Mouse (Mus musculus) left cerebral cortex, postnatal 4 days (tissue): Measurements from ENCODE around the gene Olfr1311. TPM values are rescaled to one million over a fixed set of nuclear protein-coding genes. Genes with fewer than 3 reads are reported as not detected.
"Not testable (repeated sequence)": the region's sequence is repeated elsewhere in the genome, so short reads cannot be mapped to it uniquely, and the experiment has no call there.

ENCODE experiments used
- DNase-seq: peaks from one replicate; pipeline ENCODE4 v3.0.0-alpha.2; 2022
- intact Hi-C: fragments of 180-260 bp; cut with DNase I; formaldehyde crosslinking; loops from one replicate; pipeline ENCODE4 v1.15.1; 2025
- total RNA-seq, 2 experiments: library from RNA; stranded (reverse); gene quantifications; 2 replicates each; pipeline ENCODE4 v1.2.3; 2021

The Olfr1311 gene
- total RNA-seq = not detected

DNA sequence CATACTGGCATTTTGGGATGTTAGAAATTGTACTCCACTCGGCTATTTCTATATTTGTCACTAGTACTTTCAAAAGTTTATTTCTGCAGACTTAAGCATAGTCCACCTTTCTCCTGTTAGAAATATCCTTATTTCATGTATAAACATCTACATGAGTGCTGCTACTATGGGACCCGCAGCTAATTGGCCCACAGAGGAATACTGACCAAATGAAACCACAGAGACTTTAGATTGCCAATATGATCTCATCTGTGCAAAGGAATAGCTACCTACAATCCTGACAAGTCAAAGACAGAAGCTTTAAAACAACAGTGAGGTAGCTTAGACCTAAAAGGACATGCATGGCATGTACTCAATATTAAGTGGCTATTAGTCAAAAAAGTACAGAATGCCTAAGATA, at the start of gene Olfr1311:
Olfr1311 (minus strand) TSS at position 101 of the 400 bp plus-strand sequence.
- no peak for DNase-seq
- intact Hi-C loops = no loop called here

DNA sequence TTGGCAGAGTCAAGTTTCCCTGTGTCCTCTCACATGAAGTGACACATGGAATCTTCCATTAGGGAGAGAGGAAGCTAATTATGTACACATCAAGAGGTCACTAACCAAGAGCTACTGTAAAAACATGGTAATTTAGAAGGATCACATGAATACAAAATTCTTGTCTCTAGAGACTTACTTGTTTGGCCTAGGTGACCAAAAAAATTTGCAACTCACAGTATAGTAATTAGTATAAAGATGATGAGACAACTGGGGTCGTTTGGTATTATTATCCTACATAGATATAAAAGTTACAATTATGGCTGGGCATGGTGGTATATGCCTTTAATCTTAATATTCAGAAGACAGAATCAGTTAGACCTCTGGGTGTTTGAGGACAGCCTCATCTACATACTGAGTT, 25.9 kb upstream of the Olfr1311 start, which contains the start of gene Olfr1312:
Olfr1312 (minus strand) TSS at position 101 of the 400 bp plus-strand sequence.
- intact Hi-C loops = no loop called here
- DNase-seq = no peak

DNA sequence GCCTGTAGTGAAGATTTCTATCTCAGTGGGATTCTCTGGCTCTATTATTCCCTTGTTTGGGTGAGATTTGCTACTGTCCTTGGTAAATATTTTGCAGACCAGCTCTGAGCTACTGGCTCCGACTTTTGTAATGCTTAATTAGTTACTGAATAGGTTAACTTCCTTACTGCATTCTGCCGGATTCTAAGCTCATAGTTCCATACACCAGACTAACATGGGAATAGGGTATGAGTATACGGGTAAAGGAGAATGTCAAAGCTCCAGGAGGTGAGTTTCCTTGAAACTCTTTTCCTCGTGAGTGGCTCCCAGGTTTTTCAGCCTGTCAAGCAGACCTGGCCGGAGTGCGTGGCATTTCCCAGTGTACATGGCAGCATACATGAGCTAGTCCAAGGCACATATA, 2.8 kb upstream of the Olfr1311 start:
- intact Hi-C loops, DNase-seq: not testable (repeated sequence)

DNA sequence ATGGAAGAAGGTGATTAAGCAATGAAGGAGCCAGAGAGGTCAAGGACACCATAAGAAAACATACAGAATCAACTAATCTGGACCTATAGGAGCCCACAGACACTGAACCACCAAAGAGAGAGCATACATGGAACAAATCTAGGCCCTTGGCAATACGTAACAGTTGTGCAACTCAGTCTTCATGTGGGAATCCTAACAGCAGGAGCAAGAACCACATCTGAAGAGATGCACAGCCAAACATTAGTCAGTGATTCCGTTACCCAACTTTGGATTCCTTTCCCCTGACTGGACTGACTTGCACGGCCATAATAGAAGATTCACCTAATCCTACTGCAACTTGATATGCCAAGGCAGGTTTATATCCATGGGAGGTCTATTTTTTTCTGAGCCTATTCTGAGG, 9.3 kb downstream of the Olfr1311 start:
- no peak for DNase-seq
- intact Hi-C loops = no loop called here

DNA sequence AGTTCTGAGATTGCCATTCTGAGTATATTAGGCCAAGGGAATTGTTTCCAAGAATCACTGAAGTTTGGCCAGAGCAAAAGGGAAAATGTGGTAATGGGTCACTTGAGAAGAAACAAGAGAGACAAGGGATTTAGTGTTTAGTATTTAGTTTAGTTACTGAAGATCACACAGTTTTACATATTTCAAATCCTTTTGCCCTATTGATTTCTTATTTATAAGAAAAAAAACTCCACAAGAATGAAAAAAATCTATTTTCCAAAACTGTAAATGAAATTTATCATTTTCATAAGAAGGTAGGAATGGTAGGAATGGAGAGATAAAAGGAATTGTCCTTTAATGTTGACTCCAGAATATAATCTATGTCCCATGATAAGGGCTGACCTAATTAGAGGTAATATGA, 11.6 kb downstream of the Olfr1311 start, which contains the start of gene Olfr1310:
Olfr1310 (minus strand) TSS at position 101 of the 400 bp plus-strand sequence.
- no peak for DNase-seq
- intact Hi-C loops = no loop called here

DNA sequence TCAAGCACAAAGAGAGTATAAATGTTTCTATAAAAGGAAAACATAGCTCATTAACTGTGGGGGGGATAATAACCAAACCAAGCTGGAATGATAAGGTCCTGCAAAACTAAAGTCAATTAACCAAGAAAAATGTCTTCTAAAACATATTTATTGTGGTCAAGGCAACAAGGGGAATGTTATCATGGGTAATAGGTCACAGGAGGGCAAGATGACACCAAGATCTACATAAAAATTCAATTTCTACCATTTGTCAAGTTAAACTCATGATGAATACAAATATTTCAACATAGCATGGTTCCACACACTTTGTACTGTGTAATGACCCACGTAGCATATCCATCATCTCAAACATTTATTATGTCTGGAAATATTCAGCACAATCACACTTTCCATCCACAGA, 34.0 kb downstream of the Olfr1311 start, which contains the start of gene Olfr1309:
Olfr1309 (minus strand) TSS at position 101 of the 400 bp plus-strand sequence.
- intact Hi-C loops = no loop called here
- DNase-seq = no peak

Other genes starting within 250 kb of the Olfr1311 start
- gene Olfr1302, start 247.0 kb downstream of the Olfr1311 start, total RNA-seq = not detected
- not detected for gene Olfr1303, start 204.1 kb downstream of the Olfr1311 start, total RNA-seq
- gene Olfr1305, start 147.3 kb downstream of the Olfr1311 start, total RNA-seq = not detected
- not detected for gene Olfr1306, start 108.1 kb downstream of the Olfr1311 start, total RNA-seq
- gene Olfr1307, start 75.0 kb downstream of the Olfr1311 start, total RNA-seq = under 1 TPM; 0.04 TPM
- gene Olfr1308, start 59.5 kb downstream of the Olfr1311 start, total RNA-seq = not detected
- gene Olfr1309, start 34.1 kb downstream of the Olfr1311 start, total RNA-seq = not detected
- not detected for gene Olfr1310, start 11.7 kb downstream of the Olfr1311 start, total RNA-seq
- gene Olfr1312, start 25.8 kb upstream of the Olfr1311 start, total RNA-seq = not detected
- gene Olfr1313, start 53.4 kb upstream of the Olfr1311 start, total RNA-seq = not detected
- not detected for gene Olfr1314, start 72.4 kb upstream of the Olfr1311 start, total RNA-seq
- not detected for gene Olfr1315-ps1, start 91.0 kb upstream of the Olfr1311 start, total RNA-seq
- gene Olfr1316, start 110.6 kb upstream of the Olfr1311 start, total RNA-seq = not detected
- gene Olfr1317, start 115.9 kb upstream of the Olfr1311 start, total RNA-seq = not detected
- not detected for gene Olfr1318, start 129.8 kb upstream of the Olfr1311 start, total RNA-seq
- gene Lpcat4, start 215.1 kb upstream of the Olfr1311 start, total RNA-seq = 10 to 100 TPM; 47.7 to 50.4 TPM
- gene Nutm1, start 234.9 kb upstream of the Olfr1311 start, total RNA-seq = not detected
- gene Nop10, start 237.5 kb upstream of the Olfr1311 start, total RNA-seq = 10 to 100 TPM; 72.4 to 79.6 TPM
- 10 to 100 TPM; 84.1 to 87.2 TPM for gene Slc12a6, start 241.4 kb upstream of the Olfr1311 start, total RNA-seq
- gene Gm21985, start 241.9 kb upstream of the Olfr1311 start, total RNA-seq = under 1 TPM in 1 of 2 experiments, not detected in 1; 0.64 TPM